Mouse (Mus musculus): ENCODE measurements around the gene Aff1. TPM values are rescaled to one million over a fixed set of nuclear protein-coding genes. Genes with fewer than 3 reads are reported as not detected.
A peak's percentile ranks its signal among the peaks of the same experiment; 100 is the strongest.

Gene Aff1
- polyA plus RNA-seq, 2 experiments from 2014 or later, result 9.4 to 18.2 TPM

GRCm38 (mm10) chr5:103693041-103693641, 967 bp downstream of the Aff1 start:
- ATAC-seq, result peak; percentile 6

- ATAC-seq, result no peak
These were observed 1.9 kb downstream of the Aff1 start for GRCm38 (mm10) chr5:103694094-103694493.

- ATAC-seq, result peak; percentile 48
These were observed 5.8 kb downstream of the Aff1 start for GRCm38 (mm10) chr5:103697875-103698491.

GRCm38 (mm10) chr5:103698577-103698976, 6.4 kb downstream of the Aff1 start:
- no peak for ATAC-seq

GRCm38 (mm10) chr5:103699537-103699936, 7.4 kb downstream of the Aff1 start:
- no peak for ATAC-seq

- no peak for ATAC-seq
These were observed 8.5 kb downstream of the Aff1 start for GRCm38 (mm10) chr5:103700661-103701060.

- ATAC-seq, result no peak
These were observed 9.3 kb downstream of the Aff1 start for GRCm38 (mm10) chr5:103701466-103701865.

GRCm38 (mm10) chr5:103702527-103702926, 10.4 kb downstream of the Aff1 start:
- ATAC-seq, result no peak

- no peak for ATAC-seq
These were observed 13.2 kb downstream of the Aff1 start for GRCm38 (mm10) chr5:103705331-103705730.

GRCm38 (mm10) chr5:103705874-103706273, 13.7 kb downstream of the Aff1 start:
- no peak for ATAC-seq

- no peak for ATAC-seq
These were observed 16.9 kb downstream of the Aff1 start for GRCm38 (mm10) chr5:103709044-103709443.

GRCm38 (mm10) chr5:103711886-103712285, 19.7 kb downstream of the Aff1 start:
- ATAC-seq, result no peak

GRCm38 (mm10) chr5:103713422-103713821, 21.2 kb downstream of the Aff1 start:
- no peak for ATAC-seq

GRCm38 (mm10) chr5:103714943-103715342, 22.8 kb downstream of the Aff1 start:
- ATAC-seq, result no peak

- no peak for ATAC-seq
These were observed 24.7 kb downstream of the Aff1 start for GRCm38 (mm10) chr5:103716824-103717342.

GRCm38 (mm10) chr5:103719131-103719530, 27.0 kb downstream of the Aff1 start:
- no peak for ATAC-seq

GRCm38 (mm10) chr5:103719851-103720250, 27.7 kb downstream of the Aff1 start:
- no peak for ATAC-seq

GRCm38 (mm10) chr5:103720967-103721366, 28.8 kb downstream of the Aff1 start:
- ATAC-seq, result no peak

GRCm38 (mm10) chr5:103721490-103721889, 29.3 kb downstream of the Aff1 start:
- no peak for ATAC-seq

- ATAC-seq, result no peak
These were observed 30.5 kb downstream of the Aff1 start for GRCm38 (mm10) chr5:103722721-103723120.

- no peak for ATAC-seq
These were observed 32.2 kb downstream of the Aff1 start for GRCm38 (mm10) chr5:103724384-103724783.

GRCm38 (mm10) chr5:103724823-103725222, 32.6 kb downstream of the Aff1 start:
- no peak for ATAC-seq

GRCm38 (mm10) chr5:103725268-103726149, 33.3 kb downstream of the Aff1 start:
- ATAC-seq, result no peak
